Mouse (Mus musculus): ENCODE measurements around the gene Sesn2. TPM values are rescaled to one million over a fixed set of nuclear protein-coding genes. Genes with fewer than 3 reads are reported as not detected.
"Not testable (repeated sequence)": the region's sequence is repeated elsewhere in the genome, so short reads cannot be mapped to it uniquely, and the experiment has no call there.

The Sesn2 gene
- polyA plus RNA-seq, 1 experiment = 21.5 TPM

DNA sequence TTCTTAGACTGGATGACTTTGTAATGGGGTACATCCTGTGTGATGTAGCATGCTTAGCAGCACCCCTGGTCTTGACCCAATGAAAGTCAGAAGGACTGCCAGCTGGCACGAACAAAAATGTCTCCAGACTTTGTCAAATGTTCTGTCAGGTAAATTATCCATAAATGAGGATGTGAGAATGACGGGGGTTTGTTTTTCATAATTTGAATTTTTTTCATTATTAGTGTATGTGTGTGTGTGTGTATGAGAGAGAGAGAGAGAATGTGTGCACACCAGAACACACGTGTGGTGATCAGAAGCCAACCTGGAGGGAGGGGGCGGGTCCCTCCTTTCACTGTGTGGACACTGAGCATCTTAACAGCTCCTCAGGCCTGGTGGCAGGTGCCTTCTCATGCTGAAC is 26.1 kb downstream of the Sesn2 start:
- no peak overlapping the region for H3ac ChIP-seq (ENCODE audit: control insufficient read depth, insufficient read length, low read depth)
- H3K79me2 ChIP-seq (ENCODE audit: control insufficient read depth, insufficient read depth) = no peaks in the 10 kb centered on the region
- no peaks in the 10 kb centered on the region for H3K27me3 ChIP-seq (ENCODE audit: control insufficient read depth, insufficient read depth, insufficient read length)
- TF ChIP-seq USF1 (IDR thresholded peaks at IDR 0.05; ENCODE audit: low read depth) (no peak), CEBPB (IDR thresholded peaks at IDR 0.05; ENCODE audit: low read depth) (no peak), FOSL1 (IDR thresholded peaks at IDR 0.05; ENCODE audit: insufficient read depth, low read length, poor library complexity, severe bottlenecking) (no peak), MYOG (IDR thresholded peaks at IDR 0.05; ENCODE audit: control insufficient read depth, extremely low read depth, insufficient read length) (no peak), MYOD1 (IDR thresholded peaks at IDR 0.05; ENCODE audit: control insufficient read depth, insufficient read length, low read depth) (no peak), CTCF (IDR thresholded peaks at IDR 0.05; ENCODE audit: control insufficient read depth, insufficient read depth, insufficient read length) (no peak), MAX (IDR thresholded peaks at IDR 0.05) (no peak)
- no peaks in the 10 kb centered on the region for H3K36me3 ChIP-seq (ENCODE audit: control insufficient read depth, insufficient read depth)
- no peak overlapping the region for H3K4me3 ChIP-seq (ENCODE audit: insufficient read depth, poor library complexity, severe bottlenecking)
- no peaks in the 10 kb centered on the region for H3K79me3 ChIP-seq (ENCODE audit: low read depth)

DNA sequence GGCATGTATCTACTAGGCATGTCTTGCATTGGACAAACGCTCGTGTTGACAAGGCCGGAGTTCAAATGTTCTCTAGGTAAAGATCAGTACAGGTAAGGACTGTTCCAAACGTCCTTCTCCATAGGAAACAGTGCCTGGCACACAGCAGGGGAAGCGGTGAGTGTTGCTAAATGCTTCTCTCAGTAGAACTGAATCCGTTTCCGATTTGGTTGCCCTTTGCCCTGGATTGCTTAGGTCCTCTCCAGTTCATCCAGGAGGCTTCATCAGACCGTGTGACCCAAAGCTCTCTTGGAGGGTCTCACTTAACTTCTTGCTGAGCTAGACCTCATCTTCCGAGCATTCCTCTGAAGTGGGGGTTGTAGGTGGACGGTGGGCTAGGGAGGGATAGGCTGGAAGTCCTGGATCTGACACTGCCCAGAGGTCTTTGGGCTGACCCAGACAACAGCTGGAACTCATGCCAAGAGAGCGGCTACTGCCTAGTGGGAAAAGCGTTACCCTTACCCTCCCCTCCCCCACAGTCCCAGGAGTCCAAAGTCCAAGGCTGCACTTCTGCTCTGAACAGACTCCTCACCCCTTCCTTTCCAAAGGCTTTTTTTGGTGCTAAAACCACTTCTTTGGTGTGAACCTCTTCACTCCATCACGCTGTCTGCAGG is 27.2 kb downstream of the Sesn2 start:
- TF ChIP-seq FOSL1 (IDR thresholded peaks at IDR 0.05; ENCODE audit: insufficient read depth, low read length, poor library complexity, severe bottlenecking) (no peak), USF1 (IDR thresholded peaks at IDR 0.05; ENCODE audit: low read depth) (no peak), CTCF (IDR thresholded peaks at IDR 0.05; ENCODE audit: control insufficient read depth, insufficient read depth, insufficient read length) (no peak), CEBPB (IDR thresholded peaks at IDR 0.05; ENCODE audit: low read depth) (no peak), MYOD1 (IDR thresholded peaks at IDR 0.05; ENCODE audit: control insufficient read depth, insufficient read length, low read depth) (no peak), MAX (IDR thresholded peaks at IDR 0.05) (no peak), MYOG (IDR thresholded peaks at IDR 0.05; ENCODE audit: control insufficient read depth, extremely low read depth, insufficient read length) (no peak)
- Histone ChIP-seq H3K4me3 (ENCODE audit: insufficient read depth, poor library complexity, severe bottlenecking) (no peak overlapping the region), H3K36me3 (ENCODE audit: control insufficient read depth, insufficient read depth) (no peaks in the 10 kb centered on the region), H3ac (ENCODE audit: control insufficient read depth, insufficient read length, low read depth) (no peak overlapping the region), H3K27me3 (ENCODE audit: control insufficient read depth, insufficient read depth, insufficient read length) (no peaks in the 10 kb centered on the region), H3K79me3 (ENCODE audit: low read depth) (no peaks in the 10 kb centered on the region), H3K79me2 (ENCODE audit: control insufficient read depth, insufficient read depth) (no peaks in the 10 kb centered on the region)

DNA sequence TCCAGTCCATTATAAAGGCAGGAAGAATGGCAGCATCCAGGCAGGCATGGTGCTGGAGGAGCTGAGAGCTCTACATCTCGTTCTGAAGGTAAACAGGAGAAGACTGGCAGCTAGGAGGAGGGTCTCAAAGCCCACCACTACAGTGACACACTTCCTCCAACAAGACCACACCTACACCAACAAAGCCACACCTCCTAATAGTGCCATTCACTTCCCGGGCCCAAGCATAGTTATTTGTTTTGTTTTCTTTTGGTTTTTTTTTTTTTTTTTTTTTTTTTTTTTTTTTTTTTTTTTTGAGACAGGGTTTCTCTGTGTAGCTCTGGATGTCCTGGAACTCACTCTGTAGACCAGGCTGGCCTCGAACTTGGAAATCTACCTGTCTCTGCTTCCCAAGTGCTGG is 28.2 kb downstream of the Sesn2 start:
- H3ac ChIP-seq (ENCODE audit: control insufficient read depth, insufficient read length, low read depth); H3K27me3 ChIP-seq (ENCODE audit: control insufficient read depth, insufficient read depth, insufficient read length); H3K4me3 ChIP-seq (ENCODE audit: insufficient read depth, poor library complexity, severe bottlenecking); H3K36me3 ChIP-seq (ENCODE audit: control insufficient read depth, insufficient read depth); H3K79me2 ChIP-seq (ENCODE audit: control insufficient read depth, insufficient read depth); H3K79me3 ChIP-seq (ENCODE audit: low read depth): not testable (repeated sequence)

DNA sequence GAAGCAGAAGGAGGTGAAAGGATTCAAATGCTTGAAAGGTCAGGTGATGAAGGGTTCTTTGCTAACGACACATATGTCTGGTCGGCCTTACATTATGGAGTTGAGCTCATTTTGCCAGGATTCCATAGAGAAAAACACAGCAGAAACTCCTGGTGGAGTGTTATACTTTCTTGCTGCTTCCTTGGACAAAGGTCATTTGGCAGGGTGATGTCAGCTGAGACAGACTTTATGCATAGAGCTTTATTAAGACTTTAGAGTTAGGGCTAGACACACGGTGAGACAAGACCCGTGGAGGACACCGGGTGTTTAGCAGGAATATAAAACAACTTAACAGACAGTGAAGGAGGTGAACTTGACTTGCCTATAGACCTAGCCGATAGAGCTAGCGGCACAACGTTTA is 32.5 kb downstream of the Sesn2 start:
- Histone ChIP-seq H3K36me3 (ENCODE audit: control insufficient read depth, insufficient read depth) (no peaks in the 10 kb centered on the region), H3K4me3 (ENCODE audit: insufficient read depth, poor library complexity, severe bottlenecking) (no peak overlapping the region), H3K79me3 (ENCODE audit: low read depth) (no peaks in the 10 kb centered on the region), H3ac (ENCODE audit: control insufficient read depth, insufficient read length, low read depth) (no peak overlapping the region), H3K79me2 (ENCODE audit: control insufficient read depth, insufficient read depth) (no peaks in the 10 kb centered on the region), H3K27me3 (ENCODE audit: control insufficient read depth, insufficient read depth, insufficient read length) (no peaks in the 10 kb centered on the region)
- TF ChIP-seq CTCF (IDR thresholded peaks at IDR 0.05; ENCODE audit: control insufficient read depth, insufficient read depth, insufficient read length) (no peak), USF1 (IDR thresholded peaks at IDR 0.05; ENCODE audit: low read depth) (no peak)

DNA sequence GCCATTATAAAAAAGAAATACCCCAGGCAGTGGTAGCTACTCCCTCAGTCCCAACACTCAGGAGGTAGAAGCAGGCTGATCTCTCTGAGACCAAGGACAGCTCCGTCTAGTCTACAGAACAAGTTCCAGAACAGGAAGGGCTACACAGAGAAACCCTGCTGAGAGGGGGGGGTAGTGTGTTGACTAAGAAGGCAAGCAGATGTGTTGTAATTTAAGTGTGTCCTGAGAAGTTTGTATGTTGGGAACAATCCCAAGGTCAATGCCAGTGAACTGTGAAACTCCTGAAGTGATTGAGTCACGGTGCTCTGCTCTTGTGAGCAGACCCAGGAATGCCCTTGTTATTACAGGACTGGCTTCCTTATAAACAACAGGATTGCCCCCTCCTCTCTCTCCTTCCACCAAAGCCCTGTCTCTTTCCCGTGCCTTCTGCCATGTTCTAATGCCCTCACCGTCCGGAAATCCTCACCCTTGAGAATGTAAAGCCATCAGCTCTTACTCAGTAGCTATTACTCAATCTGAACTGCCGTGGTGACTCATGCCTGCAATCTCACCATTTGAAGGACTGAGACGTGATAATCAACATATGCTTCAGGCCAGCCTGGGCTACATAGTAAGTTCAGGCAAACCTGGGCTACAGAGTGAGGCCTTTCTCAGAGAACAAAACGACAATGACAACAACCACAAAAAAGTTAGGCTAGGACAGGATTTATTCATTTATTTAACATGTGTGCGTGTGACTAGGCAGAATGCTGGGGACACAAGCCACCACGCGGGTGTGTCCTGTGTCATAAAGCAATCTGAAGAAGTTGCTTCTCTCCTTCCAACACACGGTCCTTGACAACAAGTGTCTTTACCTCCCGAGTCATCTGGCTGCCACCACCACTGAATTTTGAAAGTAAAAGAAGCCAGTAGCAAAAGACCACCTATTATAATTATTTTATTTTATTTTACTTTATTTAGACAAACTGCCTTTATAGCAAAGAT is 34.1 kb downstream of the Sesn2 start:
- no peaks in the 10 kb centered on the region for H3K79me3 ChIP-seq (ENCODE audit: low read depth)
- no peak for TF ChIP-seq CTCF (IDR thresholded peaks at IDR 0.05; ENCODE audit: control insufficient read depth, insufficient read depth, insufficient read length)
- no peak for TF ChIP-seq MAX (IDR thresholded peaks at IDR 0.05)
- no peak for TF ChIP-seq USF1 (IDR thresholded peaks at IDR 0.05; ENCODE audit: low read depth)
- TF ChIP-seq MYOD1 (IDR thresholded peaks at IDR 0.05; ENCODE audit: control insufficient read depth, insufficient read length, low read depth) = no peak
- TF ChIP-seq CEBPB (IDR thresholded peaks at IDR 0.05; ENCODE audit: low read depth) = peak; percentile 92
- peak; percentile 30 for TF ChIP-seq FOSL1 (IDR thresholded peaks at IDR 0.05; ENCODE audit: insufficient read depth, low read length, poor library complexity, severe bottlenecking)
- TF ChIP-seq MYOG (IDR thresholded peaks at IDR 0.05; ENCODE audit: control insufficient read depth, extremely low read depth, insufficient read length) = no peak
- H3K27me3 ChIP-seq (ENCODE audit: control insufficient read depth, insufficient read depth, insufficient read length) = no peaks in the 10 kb centered on the region
- H3K4me3 ChIP-seq (ENCODE audit: insufficient read depth, poor library complexity, severe bottlenecking) = no peak overlapping the region
- H3K79me2 ChIP-seq (ENCODE audit: control insufficient read depth, insufficient read depth) = no peaks in the 10 kb centered on the region
- no peaks in the 10 kb centered on the region for H3K36me3 ChIP-seq (ENCODE audit: control insufficient read depth, insufficient read depth)
- H3ac ChIP-seq (ENCODE audit: control insufficient read depth, insufficient read length, low read depth) = no peak overlapping the region

DNA sequence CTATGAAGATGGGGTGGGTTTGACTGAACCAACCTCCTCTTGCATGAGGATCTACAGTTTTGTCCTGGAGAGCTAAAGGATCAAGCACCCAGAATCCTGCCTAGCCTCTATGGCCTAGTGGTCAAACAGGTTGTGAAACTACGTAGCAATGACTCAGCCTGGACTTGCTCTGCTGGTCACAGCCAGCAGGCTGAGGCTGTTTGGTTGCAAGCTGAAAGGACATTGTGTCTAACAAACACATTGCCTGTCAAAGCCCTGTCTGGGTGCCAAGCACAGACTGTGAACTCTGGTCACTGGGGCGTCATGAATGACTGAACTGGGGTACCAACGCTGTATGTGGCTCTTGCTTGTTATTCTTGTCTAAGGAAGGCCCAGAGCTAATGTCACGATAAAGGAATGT is 35.7 kb downstream of the Sesn2 start:
- no peak overlapping the region for H3ac ChIP-seq (ENCODE audit: control insufficient read depth, insufficient read length, low read depth)
- H3K79me2 ChIP-seq (ENCODE audit: control insufficient read depth, insufficient read depth) = no peaks in the 10 kb centered on the region
- H3K27me3 ChIP-seq (ENCODE audit: control insufficient read depth, insufficient read depth, insufficient read length) = no peaks in the 10 kb centered on the region
- H3K79me3 ChIP-seq (ENCODE audit: low read depth) = no peaks in the 10 kb centered on the region
- no peaks in the 10 kb centered on the region for H3K36me3 ChIP-seq (ENCODE audit: control insufficient read depth, insufficient read depth)
- no peak for TF ChIP-seq USF1 (IDR thresholded peaks at IDR 0.05; ENCODE audit: low read depth)
- no peak for TF ChIP-seq CEBPB (IDR thresholded peaks at IDR 0.05; ENCODE audit: low read depth)
- TF ChIP-seq FOSL1 (IDR thresholded peaks at IDR 0.05; ENCODE audit: insufficient read depth, low read length, poor library complexity, severe bottlenecking) = no peak
- TF ChIP-seq MYOD1 (IDR thresholded peaks at IDR 0.05; ENCODE audit: control insufficient read depth, insufficient read length, low read depth) = no peak
- no peak for TF ChIP-seq MAX (IDR thresholded peaks at IDR 0.05)
- TF ChIP-seq MYOG (IDR thresholded peaks at IDR 0.05; ENCODE audit: control insufficient read depth, extremely low read depth, insufficient read length) = no peak
- no peak for TF ChIP-seq CTCF (IDR thresholded peaks at IDR 0.05; ENCODE audit: control insufficient read depth, insufficient read depth, insufficient read length)
- H3K4me3 ChIP-seq (ENCODE audit: insufficient read depth, poor library complexity, severe bottlenecking) = no peak overlapping the region

Data from C2C12 (cell line).